Mouse (Mus musculus): ENCODE measurements around the gene F11r. TPM values are rescaled to one million over a fixed set of nuclear protein-coding genes. Genes with fewer than 3 reads are reported as not detected.

The F11r gene
- 71.7 TPM for polyA plus RNA-seq (2014; fragmentation: Illumina TruSeq; extraction: RNeasy Lipid Tissue Mini Kit (QIAGEN cat#74804); ENCODE audit: low read depth, low replicate concordance)

GRCm38 (mm10) chr1:171437264-171438013 is at the start of gene F11r:
F11r (plus strand) TSS chr1:171437535.

GRCm38 (mm10) chr1:171388376-171389102 is 48.8 kb upstream of the F11r start, which contains the start of gene Arhgap30:
Arhgap30 (plus strand) TSS chr1:171388954.

DNA sequence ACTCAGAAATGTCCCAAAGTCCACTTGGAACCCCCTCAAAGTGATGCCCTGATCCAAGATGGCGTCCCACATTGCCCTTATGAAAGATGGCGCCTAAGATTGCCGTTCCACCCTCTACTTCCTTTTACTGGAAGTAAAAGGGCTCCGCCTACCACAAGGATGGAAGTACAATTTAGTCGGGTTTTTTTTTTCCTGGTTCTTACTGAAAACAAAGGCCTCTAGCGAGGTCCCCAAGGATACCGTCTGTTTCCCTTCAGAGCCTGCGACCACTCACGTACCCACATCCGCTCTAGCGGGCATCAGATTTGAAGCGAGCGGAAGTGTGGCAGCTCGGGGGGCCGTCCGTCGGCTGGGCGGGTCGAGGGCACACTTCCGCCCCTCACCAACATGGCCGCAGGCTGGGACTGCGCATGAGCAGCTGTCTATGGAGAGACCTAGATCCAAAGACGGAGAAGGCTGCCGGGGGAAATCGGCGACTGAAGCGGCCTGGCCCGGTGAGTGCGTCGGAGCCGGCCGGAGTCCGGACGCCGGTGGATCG is 26.3 kb upstream of the F11r start, which contains the start of gene Usf1:
TSS of gene Usf1 (plus strand) at position 367 of the 538 bp plus-strand sequence.

DNA sequence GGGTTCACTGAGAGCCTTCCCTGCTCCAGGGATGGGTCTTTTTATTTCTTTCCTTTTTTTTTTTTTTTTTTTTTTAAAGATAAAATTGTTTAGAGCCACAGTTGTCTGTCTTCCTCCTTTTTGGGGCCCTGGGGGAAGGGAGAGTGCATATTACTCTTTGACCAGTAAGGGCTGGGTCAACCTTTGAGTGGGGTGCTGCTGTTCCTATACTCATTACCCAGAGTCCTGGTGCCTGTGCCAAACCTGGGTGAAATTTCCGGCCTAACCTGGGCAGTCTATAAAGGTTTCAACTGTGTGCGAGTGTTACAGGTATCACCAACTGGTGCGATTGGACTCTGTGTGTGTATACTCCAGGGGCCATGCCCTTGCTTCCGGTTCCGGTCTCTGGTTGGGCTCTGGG is 18.7 kb upstream of the F11r start, which contains the start of gene Tstd1:
TSS of gene Tstd1 (plus strand) at position 213 of the 400 bp plus-strand sequence.

DNA sequence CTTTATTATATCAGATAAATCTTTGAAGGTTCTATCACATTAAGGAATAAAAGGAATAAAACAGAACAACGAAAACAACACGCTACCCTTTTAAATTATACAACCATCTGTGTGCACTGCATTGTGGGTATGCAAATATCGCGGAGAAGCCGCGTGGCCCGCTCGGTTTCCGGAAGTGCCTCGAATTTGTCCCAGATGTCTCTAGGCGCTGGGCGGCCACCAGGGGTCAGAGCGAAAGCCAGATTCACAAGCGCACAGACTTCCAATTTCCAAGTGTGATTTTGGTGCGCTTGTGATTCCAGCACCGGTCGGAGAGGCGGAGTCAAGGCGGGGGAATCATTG is 65.9 kb downstream of the F11r start, which contains the start of gene Alyref2:
TSS of gene Alyref2 (plus strand) at position 229 of the 342 bp plus-strand sequence.

Other genes starting within 250 kb of the F11r start
- gene Pcp4l1, start 241.3 kb upstream of the F11r start, polyA plus RNA-seq (2014; fragmentation: Illumina TruSeq; extraction: RNeasy Lipid Tissue Mini Kit (QIAGEN cat#74804); ENCODE audit: low read depth, low replicate concordance) = 16.3 TPM
- not detected for gene Nr1i3, start 223.6 kb upstream of the F11r start, polyA plus RNA-seq (2014; fragmentation: Illumina TruSeq; extraction: RNeasy Lipid Tissue Mini Kit (QIAGEN cat#74804); ENCODE audit: low read depth, low replicate concordance)
- 23.7 TPM for gene Tomm40l, start 215.0 kb upstream of the F11r start, polyA plus RNA-seq (2014; fragmentation: Illumina TruSeq; extraction: RNeasy Lipid Tissue Mini Kit (QIAGEN cat#74804); ENCODE audit: low read depth, low replicate concordance)
- 1.1 TPM for gene Apoa2, start 212.5 kb upstream of the F11r start, polyA plus RNA-seq (2014; fragmentation: Illumina TruSeq; extraction: RNeasy Lipid Tissue Mini Kit (QIAGEN cat#74804); ENCODE audit: low read depth, low replicate concordance)
- gene Fcer1g, start 203.2 kb upstream of the F11r start, polyA plus RNA-seq (2014; fragmentation: Illumina TruSeq; extraction: RNeasy Lipid Tissue Mini Kit (QIAGEN cat#74804); ENCODE audit: low read depth, low replicate concordance) = 58.9 TPM
- gene Adamts4, start 187.1 kb upstream of the F11r start, polyA plus RNA-seq (2014; fragmentation: Illumina TruSeq; extraction: RNeasy Lipid Tissue Mini Kit (QIAGEN cat#74804); ENCODE audit: low read depth, low replicate concordance) = 1.8 TPM
- gene Ndufs2, start 186.1 kb upstream of the F11r start, polyA plus RNA-seq (2014; fragmentation: Illumina TruSeq; extraction: RNeasy Lipid Tissue Mini Kit (QIAGEN cat#74804); ENCODE audit: low read depth, low replicate concordance) = 176 TPM
- 40.5 TPM for gene B4galt3, start 167.2 kb upstream of the F11r start, polyA plus RNA-seq (2014; fragmentation: Illumina TruSeq; extraction: RNeasy Lipid Tissue Mini Kit (QIAGEN cat#74804); ENCODE audit: low read depth, low replicate concordance)
- 43.4 TPM for gene Ppox, start 156.3 kb upstream of the F11r start, polyA plus RNA-seq (2014; fragmentation: Illumina TruSeq; extraction: RNeasy Lipid Tissue Mini Kit (QIAGEN cat#74804); ENCODE audit: low read depth, low replicate concordance)
- 28.1 TPM for gene Usp21, start 149.5 kb upstream of the F11r start, polyA plus RNA-seq (2014; fragmentation: Illumina TruSeq; extraction: RNeasy Lipid Tissue Mini Kit (QIAGEN cat#74804); ENCODE audit: low read depth, low replicate concordance)
- 139 TPM for gene Ufc1, start 142.5 kb upstream of the F11r start, polyA plus RNA-seq (2014; fragmentation: Illumina TruSeq; extraction: RNeasy Lipid Tissue Mini Kit (QIAGEN cat#74804); ENCODE audit: low read depth, low replicate concordance)
- 39.7 TPM for gene Dedd, start 108.4 kb upstream of the F11r start, polyA plus RNA-seq (2014; fragmentation: Illumina TruSeq; extraction: RNeasy Lipid Tissue Mini Kit (QIAGEN cat#74804); ENCODE audit: low read depth, low replicate concordance)
- gene Nit1, start 91.9 kb upstream of the F11r start, polyA plus RNA-seq (2014; fragmentation: Illumina TruSeq; extraction: RNeasy Lipid Tissue Mini Kit (QIAGEN cat#74804); ENCODE audit: low read depth, low replicate concordance) = 95.7 TPM
- gene Pfdn2, start 91.9 kb upstream of the F11r start, polyA plus RNA-seq (2014; fragmentation: Illumina TruSeq; extraction: RNeasy Lipid Tissue Mini Kit (QIAGEN cat#74804); ENCODE audit: low read depth, low replicate concordance) = 72.2 TPM
- 5.5 TPM for gene Klhdc9, start 76.7 kb upstream of the F11r start, polyA plus RNA-seq (2014; fragmentation: Illumina TruSeq; extraction: RNeasy Lipid Tissue Mini Kit (QIAGEN cat#74804); ENCODE audit: low read depth, low replicate concordance)
- gene Nectin4, start 67.4 kb upstream of the F11r start, polyA plus RNA-seq (2014; fragmentation: Illumina TruSeq; extraction: RNeasy Lipid Tissue Mini Kit (QIAGEN cat#74804); ENCODE audit: low read depth, low replicate concordance) = 27.6 TPM
- 6.5 TPM for gene Arhgap30, start 48.6 kb upstream of the F11r start, polyA plus RNA-seq (2014; fragmentation: Illumina TruSeq; extraction: RNeasy Lipid Tissue Mini Kit (QIAGEN cat#74804); ENCODE audit: low read depth, low replicate concordance)
- 59.3 TPM for gene Usf1, start 26.2 kb upstream of the F11r start, polyA plus RNA-seq (2014; fragmentation: Illumina TruSeq; extraction: RNeasy Lipid Tissue Mini Kit (QIAGEN cat#74804); ENCODE audit: low read depth, low replicate concordance)
- gene Tstd1, start 18.7 kb upstream of the F11r start, polyA plus RNA-seq (2014; fragmentation: Illumina TruSeq; extraction: RNeasy Lipid Tissue Mini Kit (QIAGEN cat#74804); ENCODE audit: low read depth, low replicate concordance) = 9.5 TPM
- gene Alyref2, start 65.9 kb downstream of the F11r start, polyA plus RNA-seq (2014; fragmentation: Illumina TruSeq; extraction: RNeasy Lipid Tissue Mini Kit (QIAGEN cat#74804); ENCODE audit: low read depth, low replicate concordance) = 4.8 TPM
- not detected for gene Itln1, start 97.8 kb downstream of the F11r start, polyA plus RNA-seq (2014; fragmentation: Illumina TruSeq; extraction: RNeasy Lipid Tissue Mini Kit (QIAGEN cat#74804); ENCODE audit: low read depth, low replicate concordance)
- gene Cd244a, start 121.7 kb downstream of the F11r start, polyA plus RNA-seq (2014; fragmentation: Illumina TruSeq; extraction: RNeasy Lipid Tissue Mini Kit (QIAGEN cat#74804); ENCODE audit: low read depth, low replicate concordance) = 1.0 TPM
- 2.0 TPM for gene Ly9, start 169.9 kb downstream of the F11r start, polyA plus RNA-seq (2014; fragmentation: Illumina TruSeq; extraction: RNeasy Lipid Tissue Mini Kit (QIAGEN cat#74804); ENCODE audit: low read depth, low replicate concordance)
- 3.5 TPM for gene Slamf7, start 215.5 kb downstream of the F11r start, polyA plus RNA-seq (2014; fragmentation: Illumina TruSeq; extraction: RNeasy Lipid Tissue Mini Kit (QIAGEN cat#74804); ENCODE audit: low read depth, low replicate concordance)
- gene Cd48, start 244.5 kb downstream of the F11r start, polyA plus RNA-seq (2014; fragmentation: Illumina TruSeq; extraction: RNeasy Lipid Tissue Mini Kit (QIAGEN cat#74804); ENCODE audit: low read depth, low replicate concordance) = 14.1 TPM